Mouse (Mus musculus): ENCODE measurements around the gene Sycp2l.
"Not testable (repeated sequence)": the region's sequence is repeated elsewhere in the genome, so short reads cannot be mapped to it uniquely, and the experiment has no call there.

The Sycp2l gene

GRCm38 (mm10) chr13:41129061-41129460 is 15.0 kb downstream of the Sycp2l start:
- DNase-seq = no peak

GRCm38 (mm10) chr13:41134901-41135300 is 20.8 kb downstream of the Sycp2l start:
- peak; percentile 73 for DNase-seq

GRCm38 (mm10) chr13:41145433-41145970 is 31.4 kb downstream of the Sycp2l start:
- no peak for DNase-seq

- peak; percentile 58 for DNase-seq
Observed at GRCm38 (mm10) chr13:41146271-41146670, 32.2 kb downstream of the Sycp2l start.

- DNase-seq = no peak
Observed at GRCm38 (mm10) chr13:41153146-41153545, 39.0 kb downstream of the Sycp2l start.

GRCm38 (mm10) chr13:41158426-41158825 is 44.3 kb downstream of the Sycp2l start:
- DNase-seq = no peak

- DNase-seq = no peak
Observed at GRCm38 (mm10) chr13:41187886-41188285, 73.8 kb downstream of the Sycp2l start.

- DNase-seq = no peak
Observed at GRCm38 (mm10) chr13:41195640-41196333, 81.7 kb downstream of the Sycp2l start.

- no peak for DNase-seq
Observed at GRCm38 (mm10) chr13:41200861-41201260, 86.8 kb downstream of the Sycp2l start.

- DNase-seq = no peak
Observed at GRCm38 (mm10) chr13:41203289-41203688, 89.2 kb downstream of the Sycp2l start.

GRCm38 (mm10) chr13:41203691-41204090 is 89.6 kb downstream of the Sycp2l start:
- no peak for DNase-seq

- DNase-seq = not testable (repeated sequence)
Observed at GRCm38 (mm10) chr13:41205568-41205967, 91.5 kb downstream of the Sycp2l start.

- no peak for DNase-seq
Observed at GRCm38 (mm10) chr13:41206241-41206640, 92.1 kb downstream of the Sycp2l start.

- peak; percentile 49 for DNase-seq
Observed at GRCm38 (mm10) chr13:41211276-41211675, 97.2 kb downstream of the Sycp2l start.

- DNase-seq = peak; percentile 50
Observed at GRCm38 (mm10) chr13:41212558-41213322, 98.6 kb downstream of the Sycp2l start.

- DNase-seq = peak; percentile 23
Observed at GRCm38 (mm10) chr13:41215669-41216068, 101.6 kb downstream of the Sycp2l start.

GRCm38 (mm10) chr13:41216236-41216635 is 102.1 kb downstream of the Sycp2l start:
- DNase-seq = peak; percentile 23

- no peak for DNase-seq
Observed at GRCm38 (mm10) chr13:41219056-41219455, 104.9 kb downstream of the Sycp2l start.

- DNase-seq = no peak
Observed at GRCm38 (mm10) chr13:41219687-41220303, 105.7 kb downstream of the Sycp2l start.

GRCm38 (mm10) chr13:41220304-41220834 is 106.3 kb downstream of the Sycp2l start, which contains the start of gene Elovl2:
Gene Elovl2, minus strand, starts transcription at chr13:41220405.
- peak; percentile 91 for DNase-seq
